Mouse (Mus musculus): ENCODE measurements around the gene Art1.

Gene Art1

DNA sequence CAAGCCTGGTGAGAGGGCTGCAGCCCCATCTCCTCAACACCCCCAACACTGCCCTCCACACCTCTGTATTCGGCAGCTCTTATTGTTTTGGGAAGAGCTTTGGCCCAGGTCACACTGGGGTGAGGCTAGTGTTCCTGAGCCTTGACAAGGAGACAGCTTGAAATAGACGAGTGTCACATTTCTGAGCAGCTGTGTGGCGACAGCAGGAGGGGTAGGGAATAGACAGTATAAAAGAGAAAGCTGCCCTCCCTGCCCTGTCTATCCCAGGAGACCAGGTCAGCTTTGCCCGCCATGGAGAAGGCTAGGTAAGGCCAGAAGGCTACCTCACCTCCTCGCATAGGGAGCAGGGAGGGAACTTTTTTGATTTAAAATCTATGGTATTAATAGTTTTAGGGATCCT is at the start of gene Art1:
Gene Art1 (plus strand): TSS at position 257 of the 400 bp plus-strand sequence.
- DNase-seq (ENCODE audit: low read depth, low spot score): no peak

DNA sequence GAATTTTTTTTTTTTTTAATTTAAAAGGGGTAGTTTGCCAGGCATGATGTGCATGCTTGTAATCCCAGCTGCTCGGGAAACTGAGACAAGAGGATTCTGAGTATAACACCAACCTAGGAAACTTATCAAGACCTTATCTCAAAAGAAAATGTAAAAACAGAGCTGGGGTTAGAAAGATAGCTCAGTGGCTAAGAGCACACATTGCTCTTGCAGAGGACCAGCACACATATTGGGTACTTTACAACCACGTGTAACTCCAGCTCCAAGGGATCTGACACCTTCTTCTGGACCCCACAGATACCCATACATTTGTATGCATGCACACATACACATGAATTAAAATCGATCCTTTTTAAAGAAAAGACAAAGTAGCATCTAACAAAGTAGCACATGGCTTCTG is 40.2 kb upstream of the Art1 start:
- DNase-seq (ENCODE audit: low read depth, low spot score): no peak

DNA sequence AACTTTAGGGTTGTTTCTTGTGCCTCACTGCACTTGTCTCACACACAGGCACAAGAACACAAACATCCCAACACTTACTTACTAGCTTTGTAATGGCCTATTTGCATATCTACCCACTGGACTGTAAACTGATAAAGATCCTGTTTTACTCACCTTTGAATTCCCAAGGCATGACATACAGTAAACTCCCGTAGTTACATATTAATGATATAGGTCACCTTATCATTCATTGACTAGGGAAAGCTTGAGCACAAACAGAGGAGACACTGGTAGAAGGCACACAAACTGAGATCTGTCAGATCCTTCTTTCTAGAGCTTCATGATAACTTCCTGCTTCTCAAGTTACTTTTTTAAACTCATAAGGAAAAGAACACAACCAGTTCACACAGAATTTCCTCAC is 39.3 kb upstream of the Art1 start:
- no peak for DNase-seq (ENCODE audit: low read depth, low spot score)

DNA sequence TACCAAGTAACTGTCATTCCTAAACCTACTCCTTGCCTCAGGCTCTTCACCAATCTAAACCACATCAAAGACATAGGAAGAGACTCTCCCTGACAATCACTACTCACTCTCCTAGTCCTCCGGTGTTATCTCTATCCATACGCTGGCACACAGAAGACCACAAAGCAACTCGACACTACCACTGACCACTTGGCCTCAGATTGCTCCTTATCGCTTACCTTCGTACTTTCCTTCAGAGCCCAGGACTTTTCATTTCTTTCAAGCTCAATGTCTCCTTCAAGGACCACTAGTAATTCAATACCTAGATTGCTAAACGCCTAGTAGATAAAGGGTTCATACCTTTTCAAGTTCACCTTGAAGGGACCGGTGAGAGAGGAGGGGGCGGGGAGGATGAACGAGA is 37.7 kb upstream of the Art1 start:
- DNase-seq (ENCODE audit: low read depth, low spot score): no peak

DNA sequence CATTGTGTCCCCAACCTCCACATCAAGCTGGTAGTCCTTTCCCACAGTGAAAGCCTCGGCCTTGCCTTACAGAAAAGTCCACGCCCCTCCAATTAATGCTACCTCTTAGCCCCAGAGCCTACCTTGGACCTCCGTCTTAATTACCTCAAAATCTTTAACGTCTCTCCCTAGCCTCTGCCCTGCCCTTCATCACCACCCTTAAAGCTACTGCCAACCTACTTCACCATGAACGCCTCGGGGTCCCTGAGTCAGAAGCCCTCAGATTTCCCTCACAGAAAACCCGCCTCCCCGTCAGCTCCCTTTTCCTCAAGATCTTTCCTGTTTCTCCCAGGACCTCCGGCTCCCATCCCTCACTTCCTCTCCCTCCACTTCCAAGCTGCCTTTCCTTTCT is 36.9 kb upstream of the Art1 start:
- DNase-seq (ENCODE audit: low read depth, low spot score): no peak

DNA sequence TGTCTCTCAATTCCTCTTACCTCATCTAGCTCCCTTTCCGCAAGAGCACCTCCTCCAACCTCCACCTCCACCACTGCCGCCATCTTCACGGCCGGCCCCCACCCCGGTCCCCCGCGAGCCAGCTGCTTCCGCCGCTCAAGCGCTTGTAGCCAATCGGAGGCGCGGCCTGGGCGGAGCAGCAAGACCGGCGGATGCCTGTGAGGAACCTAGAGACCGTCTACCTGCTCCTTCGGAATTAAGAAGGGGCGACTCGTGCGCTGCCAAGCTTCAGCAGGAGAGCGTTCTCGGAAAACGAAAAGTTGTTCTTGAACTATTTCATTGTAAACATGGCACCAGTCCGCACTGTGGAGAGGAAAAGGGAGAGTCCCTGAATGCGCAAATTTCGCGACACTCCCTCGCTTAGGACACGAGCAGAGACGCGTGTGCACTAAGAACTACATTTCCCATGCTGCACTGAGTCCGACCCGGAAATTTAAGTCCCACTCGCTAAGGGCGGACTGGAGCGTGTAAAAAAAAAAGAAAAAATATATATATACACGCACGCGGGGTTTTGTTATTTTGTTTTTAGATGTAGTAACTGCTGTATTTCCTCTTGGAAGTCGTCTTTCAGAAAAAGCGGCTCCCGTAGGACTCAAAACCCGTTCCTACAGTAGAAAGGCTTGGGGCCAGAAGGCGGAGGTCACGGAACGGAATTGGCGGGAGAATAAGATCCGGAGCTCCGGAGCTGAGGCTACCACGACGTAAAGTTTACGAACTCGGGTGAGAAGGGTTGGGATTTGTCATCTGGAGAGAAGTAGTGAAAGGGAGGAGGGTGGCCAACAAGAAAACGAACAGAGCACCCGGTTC is 36.3 kb upstream of the Art1 start, which contains the start of the genes Rnf121, Xndc1 and Xntrpc:
Gene Rnf121 (minus strand): TSS at position 424 of the 846 bp plus-strand sequence.
Gene Xndc1 (plus strand): TSS at position 466 of the 846 bp plus-strand sequence.
Gene Xntrpc (plus strand): TSS at position 668 of the 846 bp plus-strand sequence.
- DNase-seq (ENCODE audit: low read depth, low spot score): peak; percentile 97

DNA sequence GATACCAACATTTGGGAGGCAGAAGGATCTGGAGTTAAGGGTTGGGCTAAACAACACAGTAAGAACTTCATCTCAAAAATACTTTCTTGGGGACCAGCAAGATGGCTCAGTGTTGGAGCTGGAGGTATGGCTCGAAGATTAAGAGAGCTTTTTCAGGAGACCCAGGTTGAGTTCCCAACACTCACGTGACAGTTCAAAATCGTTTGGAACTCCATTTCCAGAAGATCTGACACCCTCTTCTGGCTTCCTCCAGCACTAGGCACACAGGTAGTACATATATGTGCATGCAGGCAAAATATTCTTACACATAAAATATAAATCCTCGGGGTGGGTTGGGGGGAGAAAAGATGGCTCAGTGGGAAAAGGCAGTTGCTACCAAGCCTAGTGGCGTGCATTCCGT is 35.2 kb upstream of the Art1 start:
- DNase-seq (ENCODE audit: low read depth, low spot score): peak; percentile 30

DNA sequence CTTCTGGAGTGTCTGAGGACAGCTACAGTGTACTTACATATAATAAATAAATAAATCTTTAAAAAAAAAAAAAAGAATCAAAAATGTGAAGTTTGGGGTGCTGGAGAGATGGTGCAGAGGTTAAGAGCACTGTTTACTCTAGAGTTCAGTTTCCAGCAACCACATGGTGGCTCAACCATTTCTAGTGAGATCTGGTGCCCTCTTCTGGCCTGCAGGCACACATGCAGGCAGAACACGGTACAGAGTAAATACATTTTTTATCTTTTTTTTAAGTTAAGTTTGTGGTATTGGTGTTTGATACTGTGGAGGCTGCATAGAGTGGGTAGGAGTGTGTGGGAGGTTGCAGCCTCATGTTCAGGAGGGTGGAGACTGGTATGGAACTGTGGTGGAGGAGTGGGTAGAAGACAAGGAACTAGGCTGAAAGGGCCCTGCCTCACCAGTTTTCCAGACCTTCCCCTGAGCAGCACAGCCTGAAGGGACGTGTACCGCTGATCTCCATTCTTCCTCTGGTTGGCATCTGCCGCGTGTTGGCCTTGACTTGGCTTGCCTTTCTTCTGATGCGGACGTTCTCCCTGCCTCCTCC is 24.7 kb upstream of the Art1 start:
- peak; percentile 77 for DNase-seq (ENCODE audit: low read depth, low spot score)

DNA sequence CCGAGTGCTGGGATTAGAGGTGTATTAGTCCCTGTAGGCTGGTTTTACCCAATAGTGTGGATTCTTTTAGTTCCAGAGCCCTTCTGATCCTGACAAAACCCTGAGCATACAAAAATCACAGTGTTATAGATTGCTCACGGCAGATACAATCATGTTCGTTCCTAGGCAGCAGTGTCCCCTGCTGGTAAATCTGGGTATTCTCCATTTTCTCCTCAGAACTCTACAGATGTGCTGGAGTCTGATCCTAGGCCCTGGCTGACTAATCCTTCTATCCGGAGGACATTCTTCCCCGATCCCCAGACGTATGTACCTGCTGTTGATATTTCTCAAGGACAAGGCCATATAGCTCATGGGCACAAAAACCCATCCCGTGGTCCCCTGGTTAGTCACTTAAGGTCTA is 23.0 kb upstream of the Art1 start:
- DNase-seq (ENCODE audit: low read depth, low spot score): peak; percentile 73

DNA sequence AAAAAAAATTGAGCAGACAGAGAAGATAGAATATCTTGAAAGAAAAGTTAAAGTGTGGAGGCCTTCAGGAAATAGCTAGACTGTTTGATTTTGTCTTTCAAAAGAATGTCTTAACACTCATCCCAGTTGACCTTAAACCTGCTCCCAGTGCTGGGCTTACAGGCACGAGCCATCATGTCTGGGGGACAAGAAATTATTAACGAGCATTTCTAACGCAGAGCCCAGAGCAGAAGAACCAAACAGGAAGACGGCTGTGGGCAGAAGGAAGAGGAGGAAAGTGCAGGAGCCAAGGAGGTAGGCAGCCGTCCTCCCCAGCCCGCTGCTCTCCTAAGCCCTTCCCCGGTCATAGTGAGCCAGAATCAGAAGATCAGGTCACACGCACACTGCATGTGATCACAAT is 21.2 kb upstream of the Art1 start:
- no peak for DNase-seq (ENCODE audit: low read depth, low spot score)

DNA sequence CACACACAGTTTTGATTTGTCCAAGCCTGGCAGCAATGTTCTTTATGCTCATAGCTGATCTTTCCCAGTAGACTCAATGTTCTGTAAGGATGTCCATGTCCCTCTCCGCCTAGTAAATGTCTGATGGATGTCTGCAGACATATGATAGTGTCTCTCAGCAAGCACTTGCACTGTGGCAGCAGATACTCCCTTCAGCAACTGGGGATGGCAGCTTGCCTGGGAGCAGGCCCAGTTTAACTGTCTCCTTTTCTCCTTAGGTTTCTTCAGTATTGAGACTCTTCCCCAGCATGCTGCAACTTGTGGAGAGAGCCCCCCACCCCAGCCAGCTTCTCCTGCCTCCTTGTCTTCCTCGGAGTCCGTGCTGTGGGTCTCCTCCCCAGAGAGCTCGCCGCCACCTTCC is 19.8 kb upstream of the Art1 start:
- DNase-seq (ENCODE audit: low read depth, low spot score): no peak

DNA sequence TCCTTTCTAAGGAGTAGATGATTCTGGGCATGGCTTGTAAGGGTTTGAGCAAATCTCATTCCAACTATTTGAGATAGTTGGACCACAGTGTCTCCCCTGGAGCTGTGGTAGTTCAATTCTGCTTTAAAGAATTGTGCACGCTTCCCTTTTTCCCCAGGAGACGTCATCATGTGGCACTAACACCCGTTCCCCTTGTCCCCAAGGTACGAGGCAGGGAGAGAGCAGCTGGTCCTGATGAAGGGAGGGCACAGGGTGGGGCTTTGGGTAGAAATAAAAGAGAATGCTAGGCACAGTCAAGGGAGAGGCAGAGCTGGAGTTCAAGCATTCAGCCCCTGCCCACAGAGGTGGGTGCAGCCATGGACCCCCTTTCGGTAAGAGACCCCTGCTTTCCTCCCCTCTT is 18.7 kb upstream of the Art1 start, which contains the start of gene Trpc2:
Gene Trpc2 (plus strand): TSS at position 301 of the 400 bp plus-strand sequence.
- no peak for DNase-seq (ENCODE audit: low read depth, low spot score)

DNA sequence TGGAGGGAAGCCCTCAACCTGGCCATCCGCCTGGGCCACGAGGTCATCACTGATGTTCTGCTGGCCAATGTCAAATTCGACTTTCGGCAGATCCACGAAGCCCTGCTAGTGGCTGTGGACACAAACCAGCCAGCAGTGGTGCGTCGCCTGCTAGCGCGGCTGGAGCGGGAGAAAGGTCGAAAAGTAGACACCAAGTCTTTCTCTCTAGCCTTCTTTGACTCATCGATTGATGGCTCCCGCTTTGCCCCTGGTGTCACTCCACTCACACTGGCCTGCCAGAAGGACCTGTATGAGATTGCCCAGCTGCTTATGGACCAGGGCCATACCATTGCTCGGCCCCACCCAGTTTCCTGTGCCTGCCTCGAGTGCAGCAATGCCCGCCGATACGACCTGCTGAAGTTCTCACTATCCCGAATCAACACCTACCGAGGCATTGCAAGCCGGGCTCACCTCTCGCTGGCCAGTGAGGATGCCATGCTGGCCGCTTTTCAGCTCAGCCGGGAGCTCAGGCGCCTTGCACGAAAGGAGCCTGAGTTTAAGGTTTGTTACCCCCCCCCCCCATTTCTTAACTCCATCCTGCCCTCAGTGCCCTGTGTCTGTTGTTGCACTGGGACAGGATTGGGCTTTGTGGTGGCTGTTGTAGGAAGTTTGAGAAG is 17.4 kb upstream of the Art1 start:
- DNase-seq (ENCODE audit: low read depth, low spot score): no peak

DNA sequence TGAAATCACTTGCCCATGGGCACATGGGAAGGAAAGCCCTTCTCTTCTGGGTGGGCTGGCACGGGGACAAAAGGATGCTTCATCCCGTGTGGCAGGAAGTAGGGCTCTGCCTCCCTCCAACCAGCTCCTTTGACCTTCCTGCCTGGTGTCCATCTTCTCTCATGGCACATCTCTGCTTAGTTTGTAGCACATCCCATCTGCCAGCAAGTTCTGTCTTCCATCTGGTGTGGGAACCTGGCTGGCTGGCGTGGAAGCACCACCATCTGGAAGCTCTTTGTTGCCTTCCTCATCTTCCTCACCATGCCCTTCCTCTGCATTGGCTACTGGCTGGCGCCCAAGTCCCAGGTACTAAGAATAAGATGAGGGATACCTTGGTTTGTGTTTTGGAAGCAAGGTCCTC is 14.2 kb upstream of the Art1 start:
- DNase-seq (ENCODE audit: low read depth, low spot score): no peak

DNA sequence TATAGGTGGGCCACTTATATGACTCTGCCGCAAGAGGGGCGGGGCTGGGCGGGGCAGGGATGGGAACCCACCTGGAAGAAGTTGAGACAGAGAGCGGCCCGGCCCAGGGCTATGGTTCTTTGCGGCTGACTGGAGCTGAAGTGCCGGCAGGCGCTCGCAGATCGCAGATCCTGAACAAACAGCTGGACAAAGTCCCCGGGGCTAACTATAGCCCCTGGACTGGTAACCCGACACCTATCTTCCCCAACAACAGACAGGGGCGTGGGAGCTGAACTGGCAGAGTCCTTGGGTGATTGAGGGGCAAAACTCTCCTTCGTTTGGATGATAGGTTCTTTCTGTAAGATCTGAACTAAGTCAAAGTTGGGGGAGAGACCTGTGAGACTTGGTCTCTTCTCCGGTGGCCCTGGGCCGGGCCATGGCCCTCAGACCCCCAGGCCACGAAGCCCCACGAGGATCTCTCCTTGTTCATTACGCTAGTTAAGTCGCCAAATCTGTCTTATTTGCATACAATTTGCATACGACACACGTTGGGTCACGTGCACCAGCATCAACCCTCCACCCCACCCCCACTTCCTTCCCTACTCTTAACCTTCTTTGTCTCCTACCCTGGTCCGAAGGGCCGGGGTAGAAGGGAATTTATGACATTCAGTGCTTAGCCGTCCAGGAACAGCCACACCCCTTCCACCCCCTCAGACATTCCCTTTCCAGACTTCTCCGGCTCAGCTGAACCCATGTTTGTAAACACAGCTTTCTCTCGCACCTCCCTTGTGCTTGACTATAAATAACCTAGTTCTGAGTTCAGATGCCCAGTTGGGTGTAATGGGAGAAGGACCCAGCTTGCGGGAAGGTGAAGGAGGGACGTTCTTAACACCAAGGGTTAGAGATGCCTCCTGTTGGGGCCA is 1.5 kb upstream of the Art1 start:
- DNase-seq (ENCODE audit: low read depth, low spot score): peak; percentile 88

DNA sequence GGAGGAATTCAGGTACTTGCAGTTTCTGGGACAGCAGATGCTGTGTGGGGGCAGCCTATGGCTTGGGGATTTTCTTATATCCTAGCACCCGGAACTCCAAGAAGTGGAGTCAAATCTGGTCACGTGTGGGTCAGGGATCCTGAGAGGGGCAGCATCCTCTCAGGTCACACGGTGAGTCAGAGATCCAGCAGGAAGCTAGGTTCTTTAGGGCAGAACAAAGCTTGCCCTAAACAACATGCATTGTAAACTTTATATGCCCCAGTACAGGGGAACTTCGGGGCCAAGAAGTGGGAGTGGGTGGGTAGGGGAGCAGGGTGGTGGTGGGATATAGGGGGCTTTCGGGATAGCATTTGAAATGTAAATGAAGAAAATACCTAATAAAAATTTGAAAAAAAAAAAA is 675 bp upstream of the Art1 start:
- DNase-seq (ENCODE audit: low read depth, low spot score): no peak

DNA sequence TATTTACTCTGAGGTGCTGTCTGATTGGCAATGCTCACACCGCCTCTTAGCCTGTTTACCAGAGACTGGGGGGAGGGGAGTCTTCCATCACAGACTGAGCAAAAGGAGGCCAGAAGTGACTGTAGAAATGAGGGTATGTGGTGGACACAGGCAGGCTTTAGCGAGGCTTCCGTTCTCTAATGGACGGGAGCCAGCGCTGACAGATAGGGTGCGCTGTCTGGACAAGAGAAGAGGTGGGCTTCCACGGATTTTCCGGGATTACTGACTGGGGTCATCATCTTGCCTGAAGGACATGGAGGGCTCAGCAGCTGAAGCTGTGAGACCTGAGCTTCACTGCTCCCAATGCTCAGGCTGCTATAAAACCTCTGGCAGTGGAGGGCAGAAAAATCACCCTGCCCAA is 698 bp downstream of the Art1 start:
- DNase-seq (ENCODE audit: low read depth, low spot score): no peak

DNA sequence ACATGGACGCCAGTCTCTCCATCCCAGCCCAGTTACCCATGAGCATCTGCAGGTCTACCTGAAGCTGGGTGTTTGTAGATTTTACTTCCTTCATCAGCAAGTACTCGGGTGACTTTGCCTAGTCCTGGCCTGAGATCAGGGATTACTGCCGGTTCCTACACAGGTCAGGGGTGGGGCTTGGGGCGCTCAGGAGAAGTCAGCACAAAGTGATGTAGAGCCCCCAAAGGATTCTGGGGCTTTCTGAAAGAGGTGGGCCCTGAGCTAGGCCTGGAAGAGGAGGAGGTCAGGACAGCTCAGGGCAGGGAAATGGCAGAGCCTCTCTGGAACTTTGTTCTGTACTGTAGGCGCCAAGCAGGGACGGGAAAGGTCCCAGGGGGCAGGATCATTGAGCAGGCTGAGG is 1.2 kb downstream of the Art1 start:
- peak; percentile 77 for DNase-seq (ENCODE audit: low read depth, low spot score)

DNA sequence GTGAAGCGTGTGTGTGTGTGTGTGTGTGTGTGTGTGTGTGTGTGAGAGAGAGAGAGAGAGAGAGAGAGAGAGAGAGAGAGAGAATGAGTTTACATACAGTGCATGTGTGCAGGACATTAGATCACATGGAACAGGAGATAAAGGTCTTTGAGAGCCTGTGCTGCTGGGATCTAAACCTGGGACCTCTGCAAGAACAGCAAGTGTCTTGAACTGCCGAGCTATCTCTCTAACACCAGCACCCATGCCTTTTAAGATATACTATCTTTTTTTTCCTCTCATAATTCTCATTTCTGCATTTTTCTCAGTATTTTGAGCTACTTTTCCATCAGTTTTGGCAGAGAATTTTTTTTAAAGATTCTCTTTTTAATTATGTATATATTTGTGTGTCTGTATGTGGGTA is 2.0 kb downstream of the Art1 start:
- DNase-seq (ENCODE audit: low read depth, low spot score): no peak

DNA sequence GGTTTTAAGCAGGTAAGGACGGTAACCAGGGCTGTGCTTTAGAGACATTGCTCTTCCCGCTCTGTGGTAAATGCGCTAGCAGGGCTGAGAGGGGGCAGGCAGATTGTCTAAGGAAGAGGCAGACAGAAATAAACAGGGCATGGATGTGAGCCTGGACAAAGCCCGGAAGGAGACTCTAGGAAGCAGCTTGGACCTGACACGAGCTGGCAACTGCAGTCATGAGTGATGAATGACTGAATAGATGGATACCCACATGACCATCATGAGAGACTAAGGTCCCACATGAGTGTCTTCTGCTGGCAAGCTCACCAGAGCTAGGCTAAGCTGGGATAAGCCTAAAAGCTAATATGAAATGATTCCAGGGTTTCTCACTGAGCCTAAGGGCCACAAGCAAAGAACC is 2.6 kb downstream of the Art1 start:
- DNase-seq (ENCODE audit: low read depth, low spot score): no peak

DNA sequence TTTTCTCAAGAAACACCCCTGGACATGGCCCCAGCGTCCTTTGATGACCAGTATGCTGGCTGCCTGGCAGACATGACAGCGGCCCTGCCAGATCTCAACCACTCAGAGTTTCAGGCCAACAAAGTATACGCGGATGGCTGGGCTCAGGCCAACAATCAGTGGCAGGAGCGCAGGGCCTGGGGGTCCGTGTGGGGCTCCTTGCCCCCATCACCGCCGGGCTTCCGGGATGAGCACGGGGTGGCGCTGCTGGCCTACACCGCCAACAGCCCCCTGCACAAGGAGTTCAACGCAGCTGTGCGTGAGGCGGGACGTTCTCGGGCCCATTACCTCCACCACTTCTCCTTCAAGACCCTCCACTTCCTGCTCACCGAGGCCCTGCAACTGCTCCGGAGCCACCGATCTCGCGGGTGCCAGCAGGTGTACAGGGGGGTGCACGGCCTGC is 5.2 kb downstream of the Art1 start:
- peak; percentile 53 for DNase-seq (ENCODE audit: low read depth, low spot score)
